Comparison of ENCODE assay signal across 8 mouse cellular contexts in the genomic region with DNA sequence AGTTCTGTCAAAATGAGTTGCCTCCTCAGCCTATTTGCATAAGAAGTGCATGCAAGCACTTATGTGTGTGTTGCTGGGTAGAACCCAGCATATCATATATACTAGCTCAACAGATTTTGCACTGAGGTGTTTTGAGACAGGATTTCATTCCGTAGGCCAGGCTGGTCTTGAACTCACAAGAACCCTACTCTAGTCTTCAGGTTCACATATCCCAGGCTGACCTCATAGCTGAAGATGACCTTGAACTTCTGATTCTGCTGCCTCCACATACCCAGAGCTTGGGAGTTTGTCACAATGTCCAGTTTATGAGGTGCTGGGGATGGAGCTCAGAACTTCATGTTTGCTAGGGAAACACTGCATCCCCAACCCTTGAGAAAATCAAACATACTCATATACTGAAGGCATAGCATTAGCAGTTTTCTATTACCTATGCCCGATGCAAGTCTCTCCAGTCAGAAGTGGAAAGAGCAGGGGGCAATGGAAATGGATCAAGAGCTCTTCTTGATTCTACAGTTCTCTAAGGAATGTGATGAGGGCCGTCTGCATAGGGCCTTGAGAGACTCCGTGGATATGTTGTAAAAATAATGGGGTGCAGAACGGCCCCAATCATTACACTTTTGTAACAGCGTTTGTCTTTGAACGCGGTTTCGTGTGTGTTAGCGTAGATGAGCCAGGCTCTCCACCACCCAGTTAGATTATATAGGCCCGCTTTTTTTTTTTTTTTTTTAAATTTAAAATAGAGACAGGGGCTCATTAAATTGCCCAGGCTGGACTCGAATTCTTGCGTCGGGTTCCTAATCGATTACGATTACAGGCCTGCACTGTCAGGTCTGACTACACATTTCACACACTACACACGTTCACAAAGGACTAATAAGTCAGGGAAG. TPM values are rescaled to one million over a fixed set of nuclear protein-coding genes. Genes with fewer than 3 reads are reported as not detected.
A peak's percentile ranks its signal among the peaks of the same experiment; 100 is the strongest.
DNase-seq lines count a peak whose midpoint lies in the region; ATAC-seq and TF ChIP-seq lines count a peak whose summit lies in the region.

No protein-coding gene starts in this region.

- H3K27me3 ChIP-seq in heart, adult 2 months (ENCODE audit: control insufficient read depth, insufficient read depth, low read length), result no peaks in the 10 kb centered on the region
- no peaks in the 10 kb centered on the region for H3K27me3 ChIP-seq in forebrain, embryonic 11.5 days (ENCODE audit: control insufficient read depth, insufficient read depth, low read length)
- H3K27me3 ChIP-seq in liver, embryonic 14.5 days (ENCODE audit: control insufficient read depth, insufficient read depth, low read length), result no peaks in the 10 kb centered on the region

- H3K36me3 ChIP-seq in heart, adult 2 months (ENCODE audit: control insufficient read depth, insufficient read depth, low read length), result peaks cover 13% of the 10 kb centered on the region
- H3K36me3 ChIP-seq in forebrain, embryonic 11.5 days (ENCODE audit: control insufficient read depth, insufficient read depth, low read length), result peaks cover 13% of the 10 kb centered on the region
- peaks cover 32% of the 10 kb centered on the region for H3K36me3 ChIP-seq in liver, embryonic 14.5 days (replicated peaks; ENCODE audit: control insufficient read depth, insufficient read depth, low read depth)

- peak overlapping the region; percentile 93 for H3K27ac ChIP-seq in heart, adult 2 months
- peak overlapping the region; percentile 73 for H3K27ac ChIP-seq in forebrain, embryonic 11.5 days (ENCODE audit: low read depth, low read length)
- peak overlapping the region; percentile 86 for H3K27ac ChIP-seq in liver, embryonic 14.5 days

- no peaks in the 10 kb centered on the region for H3K9me3 ChIP-seq in forebrain, embryonic 11.5 days (ENCODE audit: control insufficient read depth, low read length)
- no peaks in the 10 kb centered on the region for H3K9me3 ChIP-seq in liver, embryonic 14.5 days (ENCODE audit: control insufficient read depth, low read length)

- peaks cover 3% of the 10 kb centered on the region for H3K4me1 ChIP-seq in heart, adult 2 months (ENCODE audit: control insufficient read depth, insufficient read depth, low read length)
- H3K4me1 ChIP-seq in forebrain, embryonic 11.5 days (replicated peaks; ENCODE audit: control insufficient read depth, insufficient read depth, low read length), result peaks cover 18% of the 10 kb centered on the region
- H3K4me1 ChIP-seq in liver, embryonic 14.5 days (replicated peaks; ENCODE audit: control insufficient read depth in 2 of 2, insufficient read depth in 2 of 2, low read length in 1 of 2), result peaks cover 12 to 14% of the 10 kb centered on the region in 2 experiments

- peak; percentile 1 for ATAC-seq in CD4-positive, CD25-positive, alpha-beta regulatory T cell, adult 4 months
- peak; percentile 3; the same call in 1 of the 2 replicates for ATAC-seq in forebrain, embryonic 11.5 days (replicated peaks; ENCODE audit: low FRiP score)
- peak; percentile 3; the same call in 1 of the 2 replicates for ATAC-seq in liver, embryonic 14.5 days (ENCODE audit: insufficient read depth)

- peak overlapping the region; percentile 53 for H3K4me2 ChIP-seq in forebrain, embryonic 11.5 days (ENCODE audit: low read depth, low read length, severe bottlenecking)
- H3K4me2 ChIP-seq in liver, embryonic 14.5 days (ENCODE audit: low read depth), result peak overlapping the region; percentile 68

- peak overlapping the region; percentile 94 for H3K4me3 ChIP-seq in heart, adult 2 months
- peak overlapping the region; percentile 97 for H3K4me3 ChIP-seq in forebrain, embryonic 11.5 days (ENCODE audit: low read depth, low read length)
- peak overlapping the region; percentile 69 to 80 for H3K4me3 ChIP-seq in liver, embryonic 14.5 days (ENCODE audit: insufficient read depth in 1 of 2, low read depth in 2 of 2, low read length in 2 of 2)

- WGBS in heart, adult 2 months, result 13% methylated on average over 17 of the region's 17 CpGs
- 12% methylated on average over 17 of the region's 17 CpGs for WGBS in forebrain, embryonic 11.5 days
- WGBS in liver, embryonic 14.5 days (ENCODE audit: insufficient replicate concordance), result 12% methylated on average over 17 of the region's 17 CpGs

- H3K79me2 ChIP-seq in heart, adult 2 months (replicated peaks; ENCODE audit: control insufficient read depth, insufficient read depth, low read length), result no peaks in the 10 kb centered on the region; the same call in 1 of the 2 replicates

- no peak for TF ChIP-seq EP300 in heart, adult 2 months (IDR thresholded peaks at IDR 0.05; ENCODE audit: insufficient read depth, low read depth, low read length)
- no peak for TF ChIP-seq EP300 in liver, embryonic 14.5 days (IDR thresholded peaks at IDR 0.05; ENCODE audit: low read depth)

- peak overlapping the region; percentile 83 for H3K9ac ChIP-seq in heart, adult 2 months (ENCODE audit: low read depth, low read length)
- H3K9ac ChIP-seq in forebrain, embryonic 11.5 days (ENCODE audit: low read length), result peak overlapping the region; percentile 70
- peak overlapping the region; percentile 72 for H3K9ac ChIP-seq in liver, embryonic 14.5 days (replicated peaks)

- TF ChIP-seq CTCF in heart, adult 2 months (IDR thresholded peaks at IDR 0.05), result no peak
- TF ChIP-seq CTCF in liver, embryonic 14.5 days (IDR thresholded peaks at IDR 0.05; ENCODE audit: low read depth), result no peak

- intact Hi-C loops in heart, adult 2 months (cut with DNase I), result loop anchor here (2.0 to 10.0 kb wide), 2 partner anchors 51 to 273 kb away; partner anchors contain the start of genes Tvp23b and Ubb

- no peak for TF ChIP-seq POLR2A in heart, adult 2 months (IDR thresholded peaks at IDR 0.05; ENCODE audit: insufficient read depth, low read depth, low read length)

- no peak for DNase-seq in heart, adult 2 months
- no peak for DNase-seq in heart, adult 9 months (ENCODE audit: low spot score in 2 of 2)
- no peak for DNase-seq in forebrain, embryonic 11.5 days (ENCODE audit: low spot score)
- no peak for DNase-seq in liver, embryonic 14.5 days (ENCODE audit: low read depth in 3 of 3, low spot score in 3 of 3)
- no peak for DNase-seq in right cerebral cortex, adult 2 months (ENCODE audit: low spot score in 2 of 2)
- no peak for DNase-seq in cerebellum, postnatal 25 days
- DNase-seq in urinary bladder, postnatal 14 days (ENCODE audit: low spot score), result no peak

RNA-seq across cellular contexts. Expression of gene Trpv2, which starts 27.7 kb away (rescaled TPM):
- total RNA-seq in heart, adult 2 months (2021), result 1 to 10 TPM; 2.6 to 3.5 TPM
- polyA plus RNA-seq in heart, adult 2 months (2012; rRNA removed), result 4.6 and 5.6 TPM in 2 replicates
- 10 to 100 TPM; 65.8 to 93.5 TPM for polyA plus RNA-seq in CD4-positive, CD25-positive, alpha-beta regulatory T cell, adult 4 months (2017; shearing (Covaris generic))
- polyA plus RNA-seq in forebrain, embryonic 11.5 days (2014; fragmentation: Nextera tagmentation; extraction: Ambion mirVana), result 3.0 and 3.1 TPM in 2 replicates
- polyA plus RNA-seq in liver, embryonic 14.5 days (2012; rRNA removed), result 3.5 and 4.2 TPM in 2 replicates
- 4.6 and 4.8 TPM in 2 replicates for polyA plus RNA-seq in liver, embryonic 14.5 days (2014; fragmentation: Nextera tagmentation; extraction: Ambion mirVana)

RNA-seq across cellular contexts. Expression of gene Lrrc75a, which starts 46.3 kb away (rescaled TPM):
- total RNA-seq in heart, adult 2 months (2021), result 1 to 10 TPM; 3.3 to 4.2 TPM
- polyA plus RNA-seq in heart, adult 2 months (2012; rRNA removed), result 6.2 and 9.6 TPM in 2 replicates
- polyA plus RNA-seq in CD4-positive, CD25-positive, alpha-beta regulatory T cell, adult 4 months (2017; shearing (Covaris generic)), result 1 to 10 TPM; 1.9 to 4.6 TPM
- polyA plus RNA-seq in forebrain, embryonic 11.5 days (2014; fragmentation: Nextera tagmentation; extraction: Ambion mirVana), result 14.3 and 20.7 TPM in 2 replicates
- 0.93 and 1.1 TPM in 2 replicates for polyA plus RNA-seq in liver, embryonic 14.5 days (2012; rRNA removed)
- polyA plus RNA-seq in liver, embryonic 14.5 days (2014; fragmentation: Nextera tagmentation; extraction: Ambion mirVana), result 0.99 and 1.3 TPM in 2 replicates

RNA-seq across cellular contexts. Expression of gene Mmgt2, which starts 46.5 kb away (rescaled TPM):
- total RNA-seq in heart, adult 2 months (2021), result 1 to 10 TPM; 5.8 to 8.6 TPM
- 8.7 and 8.9 TPM in 2 replicates for polyA plus RNA-seq in heart, adult 2 months (2012; rRNA removed)
- polyA plus RNA-seq in CD4-positive, CD25-positive, alpha-beta regulatory T cell, adult 4 months (2017; shearing (Covaris generic)), result 10 to 100 TPM; 42.9 to 59.1 TPM
- polyA plus RNA-seq in forebrain, embryonic 11.5 days (2014; fragmentation: Nextera tagmentation; extraction: Ambion mirVana), result 37.8 and 41.1 TPM in 2 replicates
- polyA plus RNA-seq in liver, embryonic 14.5 days (2012; rRNA removed), result 8.1 and 8.9 TPM in 2 replicates
- polyA plus RNA-seq in liver, embryonic 14.5 days (2014; fragmentation: Nextera tagmentation; extraction: Ambion mirVana), result 8.8 and 8.9 TPM in 2 replicates

RNA-seq across cellular contexts. Expression of gene Ubb, which starts 51.0 kb away (rescaled TPM):
- 100 to 1,000 TPM; 626 to 699 TPM for total RNA-seq in heart, adult 2 months (2021)
- 1,026 and 1,119 TPM in 2 replicates for polyA plus RNA-seq in heart, adult 2 months (2012; rRNA removed)
- 1,000 to 10,000 TPM; 5,826 to 7,831 TPM for polyA plus RNA-seq in CD4-positive, CD25-positive, alpha-beta regulatory T cell, adult 4 months (2017; shearing (Covaris generic))
- 3,283 and 3,484 TPM in 2 replicates for polyA plus RNA-seq in forebrain, embryonic 11.5 days (2014; fragmentation: Nextera tagmentation; extraction: Ambion mirVana)
- 1,013 and 1,031 TPM in 2 replicates for polyA plus RNA-seq in liver, embryonic 14.5 days (2012; rRNA removed)
- 1,383 and 1,393 TPM in 2 replicates for polyA plus RNA-seq in liver, embryonic 14.5 days (2014; fragmentation: Nextera tagmentation; extraction: Ambion mirVana)

Comparison
In these comparisons a context has a peak if more than half of its experiments do, and no peak if none do; other contexts are left out.
1. RNA of gene Trpv2, which starts 27.7 kb away (polyA plus RNA-seq): 65.8 to 93.5 TPM in CD4-positive, CD25-positive, alpha-beta regulatory T cell, adult 4 months; 3.5 to 4.8 TPM in liver, embryonic 14.5 days, 4.6 to 5.6 TPM in heart, adult 2 months and 3.0 to 3.1 TPM in forebrain, embryonic 11.5 days; every median in the first group is over 10 times any median in the second.
2. Peak in every context shown above with its lines, with median percentiles within 50 percentile points of each other: H3K27ac ChIP-seq, H3K4me3 ChIP-seq, H3K9ac ChIP-seq and ATAC-seq.